Mouse (Mus musculus) testis, adult 2 months (tissue): Measurements from ENCODE around the gene Acp2.

Source experiments
- CTCF ChIP-seq: fragments of 200-500 bp; IDR thresholded peaks from 2 replicates; pipeline ENCODE4 v1.5.1; 2012; ENCODE audit warnings: low read depth, mild to moderate bottlenecking, inconsistent platforms, low read length, moderate library complexity; ENCODE audit not compliant: control insufficient read depth, insufficient read depth, insufficient replicate concordance
- POLR2A ChIP-seq: fragments of 200-500 bp; IDR thresholded peaks from 2 replicates; pipeline ENCODE4 v1.6.1; 2012; ENCODE audit warnings: low read depth, mild to moderate bottlenecking, inconsistent platforms, low read length, moderate library complexity; ENCODE audit not compliant: control insufficient read depth

GRCm38 (mm10) chr2:91190501-91190900 is 12.2 kb upstream of the Acp2 start:
- TF ChIP-seq CTCF (no peak), POLR2A (no peak)
